ENCODE assay signal across 20 mouse cellular contexts in genomic region chr19:21357792-21358191, GRCm38 (mm10).
"Had no signal": no experiment of that assay in that cellular context is flagged by ENCODE, and none has a peak within 500 bp of the region (broad histone marks: within the 10 kb centered on the region; RNA-seq: fewer than 3 reads in every experiment).

No protein-coding gene starts in this region.

- H3K9ac ChIP-seq: liver, embryonic 13.5 days; liver, embryonic 15.5 days; liver, postnatal 0 days; lung, embryonic 15.5 days; midbrain, embryonic 13.5 days; midbrain, embryonic 15.5 days; neural tube, embryonic 12.5 days; stomach, embryonic 15.5 days had no signal

- H3K27me3 ChIP-seq: liver, embryonic 13.5 days; liver, embryonic 15.5 days; lung, embryonic 15.5 days; megakaryocyte, embryonic 14.5 days; midbrain, embryonic 13.5 days; midbrain, embryonic 15.5 days; neural tube, embryonic 12.5 days; stomach, embryonic 15.5 days had no signal

- H3K4me1 ChIP-seq: liver, embryonic 13.5 days; liver, embryonic 15.5 days; lung, embryonic 15.5 days; midbrain, embryonic 13.5 days; midbrain, embryonic 15.5 days; neural tube, embryonic 12.5 days; stomach, embryonic 15.5 days had no signal

- H3K9me3 ChIP-seq: liver, embryonic 13.5 days; liver, embryonic 15.5 days; lung, embryonic 15.5 days; midbrain, embryonic 13.5 days; midbrain, embryonic 15.5 days; neural tube, embryonic 12.5 days; stomach, embryonic 15.5 days had no signal

- ATAC-seq: liver, postnatal 0 days; lung, postnatal 0 days; midbrain, embryonic 13.5 days; midbrain, embryonic 15.5 days had no signal

- H3K27ac ChIP-seq: liver, embryonic 13.5 days; liver, embryonic 15.5 days; lung, embryonic 15.5 days; macrophage; midbrain, embryonic 13.5 days; midbrain, embryonic 15.5 days; neural tube, embryonic 12.5 days; stomach, embryonic 15.5 days; stomach, postnatal 0 days had no signal

- DNase-seq: liver, embryonic 13.5 days; liver, postnatal 0 days; lung, adult 2 months; lung, postnatal 14 days; lung, postnatal 36 days; right cerebral cortex, postnatal 14 days; thymus, adult 2 months; thymus, postnatal 25 days; thymus, postnatal 4 days had no signal

- H3K4me3 ChIP-seq: liver, embryonic 13.5 days; liver, embryonic 15.5 days; lung, embryonic 15.5 days; megakaryocyte, embryonic 14.5 days; midbrain, embryonic 13.5 days; midbrain, embryonic 15.5 days; neural tube, embryonic 12.5 days; stomach, embryonic 15.5 days had no signal

- H3K4me2 ChIP-seq: liver, embryonic 13.5 days; liver, embryonic 15.5 days; lung, embryonic 15.5 days; midbrain, embryonic 11.5 days; midbrain, embryonic 13.5 days; midbrain, embryonic 15.5 days; neural tube, embryonic 12.5 days; stomach, embryonic 15.5 days had no signal

- H3K36me3 ChIP-seq: liver, embryonic 13.5 days; liver, embryonic 15.5 days; lung, embryonic 15.5 days; midbrain, embryonic 13.5 days; midbrain, embryonic 15.5 days; neural tube, embryonic 12.5 days; stomach, embryonic 15.5 days had no signal
